Mouse (Mus musculus): ENCODE measurements at regions not wholly inside any gene's neighbourhood (a gene's known extent, or its start where the extent isn't known, plus 50 kb on each side); places are given as distances from the start of the nearest gene placed in this dataset.

DNA sequence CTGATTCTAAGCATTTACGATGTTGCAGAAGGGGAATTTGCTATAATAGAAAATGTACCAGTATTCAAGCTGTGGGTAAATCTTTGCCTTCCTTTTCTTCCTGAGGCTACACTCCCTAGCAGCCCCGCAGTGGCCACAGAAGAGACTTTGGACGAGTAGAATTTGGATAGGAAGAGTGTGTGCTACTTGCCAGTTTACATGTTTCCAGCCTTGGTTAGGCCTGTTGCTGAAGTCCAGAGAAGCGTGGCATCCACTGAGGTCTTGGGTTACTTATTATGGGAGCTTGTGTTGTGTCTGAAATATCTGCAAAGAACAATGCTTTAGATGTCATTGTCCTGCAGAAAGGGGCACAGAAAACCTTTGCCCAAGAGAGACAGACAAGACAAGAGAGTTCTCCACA is 200.8 kb downstream of the Slc30a10 start:
- H3K9me3 ChIP-seq (ENCODE audit: control insufficient read depth) = no peaks in the 10 kb centered on the region
- no peak for TF ChIP-seq CTCF (IDR thresholded peaks at IDR 0.05; ENCODE audit: low read depth)
- H3K4me1 ChIP-seq (replicated peaks; ENCODE audit: control insufficient read depth, insufficient read depth, low read length) = no peaks in the 10 kb centered on the region
- no peaks in the 10 kb centered on the region for H3K36me3 ChIP-seq (ENCODE audit: control insufficient read depth, insufficient read depth)
- H3K27me3 ChIP-seq (replicated peaks; ENCODE audit: control insufficient read depth, insufficient read depth, low read length) = no peaks in the 10 kb centered on the region
- no peak overlapping the region for H3K4me2 ChIP-seq (replicated peaks; ENCODE audit: low read depth)
- H3K4me3 ChIP-seq (ENCODE audit: low read depth, low read length) = no peak overlapping the region
- no peak for ATAC-seq
- no peak overlapping the region for H3K9ac ChIP-seq (ENCODE audit: low read depth, low read length)
- 88% methylated on average over 4 of the region's 4 CpGs for WGBS
- no peak overlapping the region for H3K27ac ChIP-seq (ENCODE audit: low read depth, low read length)

GRCm38 (mm10) chr1:185657286-185657685 is 202.6 kb downstream of the Slc30a10 start:
- no peaks in the 10 kb centered on the region for H3K36me3 ChIP-seq (ENCODE audit: control insufficient read depth, insufficient read depth)
- no peaks in the 10 kb centered on the region for H3K9me3 ChIP-seq (ENCODE audit: control insufficient read depth)
- no peak for TF ChIP-seq CTCF (IDR thresholded peaks at IDR 0.05; ENCODE audit: low read depth)
- H3K27ac ChIP-seq (ENCODE audit: low read depth, low read length) = no peak overlapping the region
- H3K9ac ChIP-seq (ENCODE audit: low read depth, low read length) = no peak overlapping the region
- WGBS = 88% methylated on average over 8 of the region's 8 CpGs
- no peak overlapping the region for H3K4me3 ChIP-seq (ENCODE audit: low read depth, low read length)
- H3K4me2 ChIP-seq (replicated peaks; ENCODE audit: low read depth) = no peak overlapping the region
- no peak for ATAC-seq
- no peaks in the 10 kb centered on the region for H3K4me1 ChIP-seq (replicated peaks; ENCODE audit: control insufficient read depth, insufficient read depth, low read length)
- H3K27me3 ChIP-seq (replicated peaks; ENCODE audit: control insufficient read depth, insufficient read depth, low read length) = no peaks in the 10 kb centered on the region

DNA sequence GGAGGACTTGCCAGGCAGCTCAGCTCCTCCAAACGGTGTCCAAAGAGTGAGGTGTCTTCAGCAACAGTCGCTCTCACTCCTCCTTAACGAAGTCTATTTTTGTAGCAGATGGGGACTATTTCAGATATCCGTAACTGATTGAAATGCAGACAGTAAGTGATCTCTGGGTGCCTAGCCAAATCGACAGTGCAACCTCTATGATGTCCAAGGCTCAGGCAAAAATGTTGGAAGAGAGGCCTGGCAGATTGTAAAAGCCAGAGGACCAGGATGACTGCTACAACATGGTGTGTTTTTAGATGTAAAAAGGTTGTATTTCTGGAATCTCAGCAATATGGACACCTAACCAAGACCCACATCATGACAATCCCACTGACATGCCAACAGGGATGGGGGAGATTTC is 204.8 kb downstream of the Slc30a10 start:
- Histone ChIP-seq H3K4me1 (replicated peaks; ENCODE audit: control insufficient read depth, insufficient read depth, low read length) (no peaks in the 10 kb centered on the region), H3K4me3 (ENCODE audit: low read depth, low read length) (no peak overlapping the region), H3K4me2 (replicated peaks; ENCODE audit: low read depth) (no peak overlapping the region), H3K9me3 (ENCODE audit: control insufficient read depth) (no peaks in the 10 kb centered on the region), H3K36me3 (ENCODE audit: control insufficient read depth, insufficient read depth) (no peaks in the 10 kb centered on the region), H3K27ac (ENCODE audit: low read depth, low read length) (no peak overlapping the region), H3K9ac (ENCODE audit: low read depth, low read length) (no peak overlapping the region), H3K27me3 (replicated peaks; ENCODE audit: control insufficient read depth, insufficient read depth, low read length) (no peaks in the 10 kb centered on the region)
- no peak for TF ChIP-seq CTCF (IDR thresholded peaks at IDR 0.05; ENCODE audit: low read depth)
- 83% methylated on average over 5 of the region's 5 CpGs for WGBS
- no peak for ATAC-seq

- Histone ChIP-seq H3K27ac (ENCODE audit: low read depth, low read length) (no peak overlapping the region), H3K4me3 (ENCODE audit: low read depth, low read length) (no peak overlapping the region), H3K9me3 (ENCODE audit: control insufficient read depth) (no peaks in the 10 kb centered on the region), H3K4me2 (replicated peaks; ENCODE audit: low read depth) (no peak overlapping the region), H3K36me3 (ENCODE audit: control insufficient read depth, insufficient read depth) (no peaks in the 10 kb centered on the region), H3K27me3 (replicated peaks; ENCODE audit: control insufficient read depth, insufficient read depth, low read length) (no peaks in the 10 kb centered on the region), H3K4me1 (replicated peaks; ENCODE audit: control insufficient read depth, insufficient read depth, low read length) (no peaks in the 10 kb centered on the region), H3K9ac (ENCODE audit: low read depth, low read length) (no peak overlapping the region)
- 67% methylated on average over 3 of the region's 3 CpGs for WGBS
- TF ChIP-seq CTCF (IDR thresholded peaks at IDR 0.05; ENCODE audit: low read depth) = no peak
- no peak for ATAC-seq
Observed at GRCm38 (mm10) chr1:185662336-185662735, 207.7 kb downstream of the Slc30a10 start.

GRCm38 (mm10) chr1:185670029-185670741 is 215.5 kb downstream of the Slc30a10 start:
- WGBS = 74% methylated on average over 5 of the region's 5 CpGs
- H3K9me3 ChIP-seq (ENCODE audit: control insufficient read depth) = no peaks in the 10 kb centered on the region
- no peak for TF ChIP-seq CTCF (IDR thresholded peaks at IDR 0.05; ENCODE audit: low read depth)
- H3K4me3 ChIP-seq (ENCODE audit: low read depth, low read length) = no peak overlapping the region
- H3K27ac ChIP-seq (ENCODE audit: low read depth, low read length) = no peak overlapping the region
- ATAC-seq = no peak
- H3K9ac ChIP-seq (ENCODE audit: low read depth, low read length) = no peak overlapping the region
- no peak overlapping the region for H3K4me2 ChIP-seq (replicated peaks; ENCODE audit: low read depth)
- no peaks in the 10 kb centered on the region for H3K27me3 ChIP-seq (replicated peaks; ENCODE audit: control insufficient read depth, insufficient read depth, low read length)
- no peaks in the 10 kb centered on the region for H3K36me3 ChIP-seq (ENCODE audit: control insufficient read depth, insufficient read depth)
- H3K4me1 ChIP-seq (replicated peaks; ENCODE audit: control insufficient read depth, insufficient read depth, low read length) = no peaks in the 10 kb centered on the region

DNA sequence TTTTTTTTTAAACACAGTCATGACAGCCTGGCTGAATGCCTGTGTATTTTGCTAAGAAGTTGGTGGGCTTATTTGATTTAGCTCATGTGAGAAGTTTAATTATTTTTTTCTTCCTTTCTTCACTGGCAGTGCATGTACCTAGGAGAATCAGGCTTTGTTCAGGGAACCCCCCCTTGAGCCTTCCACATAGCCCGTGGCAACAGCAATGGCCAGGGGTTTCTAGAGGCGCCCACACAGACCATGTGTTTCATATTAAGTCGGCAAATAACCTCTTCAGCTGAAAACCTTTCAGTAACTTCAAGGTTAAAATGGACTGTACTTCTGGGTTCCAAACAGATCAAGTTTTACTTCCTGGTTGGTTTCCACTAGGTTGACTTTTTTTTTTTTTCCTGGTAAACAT is 218.3 kb downstream of the Slc30a10 start:
- no peak overlapping the region for H3K9ac ChIP-seq (ENCODE audit: low read depth, low read length)
- TF ChIP-seq CTCF (IDR thresholded peaks at IDR 0.05; ENCODE audit: low read depth) = no peak
- H3K9me3 ChIP-seq (ENCODE audit: control insufficient read depth) = no peaks in the 10 kb centered on the region
- H3K4me2 ChIP-seq (replicated peaks; ENCODE audit: low read depth) = no peak overlapping the region
- 75% methylated on average over 3 of the region's 3 CpGs for WGBS
- no peak overlapping the region for H3K4me3 ChIP-seq (ENCODE audit: low read depth, low read length)
- no peaks in the 10 kb centered on the region for H3K36me3 ChIP-seq (ENCODE audit: control insufficient read depth, insufficient read depth)
- H3K4me1 ChIP-seq (replicated peaks; ENCODE audit: control insufficient read depth, insufficient read depth, low read length) = no peaks in the 10 kb centered on the region
- H3K27me3 ChIP-seq (replicated peaks; ENCODE audit: control insufficient read depth, insufficient read depth, low read length) = no peaks in the 10 kb centered on the region
- no peak for ATAC-seq
- H3K27ac ChIP-seq (ENCODE audit: low read depth, low read length) = no peak overlapping the region

All from intestine, postnatal 0 days (tissue).